Mouse (Mus musculus): ENCODE measurements around the gene Camk1d. TPM values are rescaled to one million over a fixed set of nuclear protein-coding genes. Genes with fewer than 3 reads are reported as not detected.

The Camk1d gene
- total and polyA plus RNA-seq, 3 experiments = 4.6 to 12.4 (median 4.8) TPM

DNA sequence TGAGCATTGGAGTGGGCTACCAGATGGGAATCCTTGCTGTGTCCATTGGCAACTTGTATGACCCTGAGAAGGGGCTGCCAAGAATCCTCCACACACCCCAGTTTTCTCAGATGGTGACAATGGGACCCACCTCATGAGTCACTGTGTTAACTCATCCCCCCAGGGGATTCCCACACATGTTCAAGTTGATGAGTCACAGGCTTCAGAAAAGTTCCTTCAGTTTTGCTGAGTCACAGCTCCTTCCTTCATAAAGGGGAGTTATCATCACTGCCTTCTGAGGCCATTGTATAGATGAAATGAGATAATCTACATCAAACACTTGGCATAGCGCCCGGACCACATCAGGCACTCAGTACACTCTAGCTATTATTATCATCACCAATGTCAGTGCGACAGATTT is 99.4 kb downstream of the Camk1d start (continued):
- TF ChIP-seq ZKSCAN1 (IDR thresholded peaks at IDR 0.05; ENCODE audit: borderline replicate concordance, low read depth, low read length) = no peak
- peak; percentile 47 for TF ChIP-seq CHD2 (IDR thresholded peaks at IDR 0.05; ENCODE audit: low read length)
- no peak for TF ChIP-seq ELF1 (IDR thresholded peaks at IDR 0.05; ENCODE audit: low read depth, low read length)
- 0 out of 2 replicates have a peak, but pooled peaks have one; percentile 49 for TF ChIP-seq KAT2A (IDR thresholded peaks at IDR 0.05; ENCODE audit: insufficient replicate concordance, low read length)
- peak; percentile 74; the same call in 1 of the 2 replicates for TF ChIP-seq MXI1 (IDR thresholded peaks at IDR 0.05; ENCODE audit: low read depth, low read length)
- TF ChIP-seq RAD21 (IDR thresholded peaks at IDR 0.05; ENCODE audit: low read depth, low read length) = no peak
- TF ChIP-seq SMC3 (IDR thresholded peaks at IDR 0.05; ENCODE audit: low read depth, low read length) = 0 out of 2 replicates have a peak, but pooled peaks have one; percentile 4
- peak; percentile 79 for TF ChIP-seq MAX (IDR thresholded peaks at IDR 0.05; ENCODE audit: low read length)

DNA sequence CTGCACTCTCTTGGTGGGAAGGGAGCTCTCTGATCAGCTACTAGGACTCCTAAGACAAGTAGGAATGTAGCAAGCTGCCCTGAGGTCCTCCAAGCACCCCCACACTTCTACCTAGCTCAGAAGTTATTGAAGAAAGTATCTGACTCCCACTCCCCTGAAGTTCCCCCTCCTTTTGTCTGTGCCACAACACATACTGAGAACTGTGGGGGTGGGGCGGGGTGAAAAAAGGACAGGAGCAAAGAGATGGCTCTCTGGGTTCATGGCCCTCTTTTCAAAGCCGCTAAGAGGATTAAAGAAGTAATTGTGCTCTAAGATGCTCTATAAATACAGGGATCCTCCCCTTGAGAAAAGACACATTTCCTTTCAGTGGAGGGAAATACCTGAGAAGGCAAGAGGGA is 100.0 kb downstream of the Camk1d start:
- DNase-seq (ENCODE audit: extremely low read depth) = no peak
- Histone ChIP-seq H3K4me3 (replicated peaks in 1 of 3; ENCODE audit: low read depth in 2 of 3, low read length in 2 of 3, poor library complexity in 1 of 3) (peak overlapping the region in 1 of 3 experiments; percentile 9), H3K4me2 (ENCODE audit: insufficient read depth, low read depth, poor library complexity, severe bottlenecking) (peak overlapping the region; percentile 68), H3K27ac (ENCODE audit: insufficient read depth, low read depth) (peak overlapping the region; percentile 94), H3K9me3 (replicated peaks; ENCODE audit: low read length) (peaks cover 13% of the 10 kb centered on the region), H3K79me2 (replicated peaks; ENCODE audit: control insufficient read depth, extremely low read depth, insufficient read depth, poor library complexity, severe bottlenecking) (no peaks in the 10 kb centered on the region), H3K9ac (ENCODE audit: insufficient read depth, low read depth) (peak overlapping the region; percentile 41), H3K36me3 (replicated peaks in 1 of 2; ENCODE audit: control insufficient read depth in 1 of 2, insufficient read depth in 1 of 2, low read length in 1 of 2) (peaks cover 0 to 19% of the 10 kb centered on the region in 2 experiments), H3K27me3 (replicated peaks) (no peaks in the 10 kb centered on the region), H3K4me1 (ENCODE audit: control insufficient read depth in 1 of 2, insufficient read depth in 2 of 2) (peaks cover 22 to 73% of the 10 kb centered on the region in 2 experiments)
- dilution Hi-C loops (cut with MboI; ENCODE audit: extremely low pct_ligation_motif_present, extremely low pct_unique_long_range_greater_than_20kb, low sequenced_read_pairs) = no loop called here
- TF ChIP-seq MAZ (IDR thresholded peaks at IDR 0.05; ENCODE audit: low read depth, low read length) = no peak; the same call in none of the 2 replicates
- 0 out of 2 replicates have a peak, but pooled peaks have one; percentile 29 for TF ChIP-seq UBTF (IDR thresholded peaks at IDR 0.05; ENCODE audit: low read depth, low read length)
- in situ Hi-C loops (cut with MboI; ENCODE audit: low pct_ligation_motif_present, low pct_unique_long_range_greater_than_20kb, low sequenced_read_pairs) = no loop called here

DNA sequence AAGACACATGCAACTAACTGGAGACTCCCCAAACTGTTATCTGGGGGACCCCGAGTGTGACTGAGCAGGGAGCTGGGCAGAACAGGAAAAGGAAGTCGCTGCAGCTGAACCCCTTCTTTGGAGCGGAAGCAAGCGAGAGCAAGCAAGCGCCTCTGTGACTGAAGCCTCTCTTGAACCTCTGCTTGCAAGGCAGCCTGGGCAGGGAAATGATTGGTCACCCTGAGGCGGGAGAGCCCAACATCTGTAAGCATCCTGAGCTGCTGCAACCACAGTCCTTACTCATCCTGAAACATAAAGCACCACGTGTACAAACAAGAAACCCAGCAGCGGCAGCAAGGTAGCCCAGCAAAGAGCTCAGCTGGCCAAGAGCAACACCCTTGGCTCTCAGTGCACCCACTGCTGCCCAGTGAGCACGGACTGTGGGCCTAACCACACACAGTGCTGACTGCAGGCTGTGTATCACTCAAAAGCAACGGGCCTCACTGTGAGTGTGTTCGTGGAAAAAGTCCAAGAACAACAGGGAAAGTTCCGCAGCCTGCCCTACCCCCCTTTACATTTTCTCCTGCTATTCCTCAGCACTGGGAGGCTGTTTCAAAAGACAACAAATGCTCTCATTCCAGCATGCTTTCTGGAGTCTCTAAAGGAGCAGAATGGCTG is 100.5 kb downstream of the Camk1d start:
- DNase-seq (ENCODE audit: extremely low read depth) = peak; percentile 89
- peak overlapping the region; percentile 68 for H3K4me2 ChIP-seq (ENCODE audit: insufficient read depth, low read depth, poor library complexity, severe bottlenecking)
- peak; percentile 84 for TF ChIP-seq USF1 (IDR thresholded peaks at IDR 0.05; ENCODE audit: low read depth, low read length)
- TF ChIP-seq MEF2A (IDR thresholded peaks at IDR 0.05; ENCODE audit: borderline replicate concordance, low read depth, low read length) = no peak
- TF ChIP-seq MAFK (IDR thresholded peaks at IDR 0.05; ENCODE audit: insufficient replicate concordance, low read length) = no peak; the same call in 1 of the 2 replicates
- peak; percentile 91 for TF ChIP-seq TCF12 (IDR thresholded peaks at IDR 0.05; ENCODE audit: low read depth, low read length)
- TF ChIP-seq ZMIZ1 (IDR thresholded peaks at IDR 0.05; ENCODE audit: low read depth, low read length) = no peak
- TF ChIP-seq USF2 (conservative IDR thresholded peaks at IDR 0.05; ENCODE audit: low read depth, low read length) = peak; percentile 75
- TF ChIP-seq IRF4 (IDR thresholded peaks at IDR 0.05; ENCODE audit: low read depth, low read length) = peak; percentile 99
- TF ChIP-seq CHD1 (IDR thresholded peaks at IDR 0.05; ENCODE audit: low read depth, low read length) = no peak
- TF ChIP-seq ETS1 (conservative IDR thresholded peaks at IDR 0.05; ENCODE audit: low read depth, low read length) = peak; percentile 97
- TF ChIP-seq KAT2A (IDR thresholded peaks at IDR 0.05; ENCODE audit: insufficient replicate concordance, low read length) = no peak
- peak; percentile 92 for TF ChIP-seq SIN3A (IDR thresholded peaks at IDR 0.05; ENCODE audit: low read length)
- TF ChIP-seq POLR2AphosphoS2 (IDR thresholded peaks at IDR 0.05; ENCODE audit: low read depth, low read length) = no peak
- TF ChIP-seq UBTF (IDR thresholded peaks at IDR 0.05; ENCODE audit: low read depth, low read length) = no peak
- TF ChIP-seq JUND (conservative IDR thresholded peaks at IDR 0.05; ENCODE audit: low read depth, low read length) = peak; percentile 86
- no peak for TF ChIP-seq PAX5 (IDR thresholded peaks at IDR 0.05; ENCODE audit: low read length)
- TF ChIP-seq JUN (IDR thresholded peaks at IDR 0.05; ENCODE audit: insufficient read depth, low read depth, low read length) = peak; percentile 58; the same call in 1 of the 2 replicates
- TF ChIP-seq ELF1 (IDR thresholded peaks at IDR 0.05; ENCODE audit: low read depth, low read length) = peak; percentile 54
- TF ChIP-seq RCOR1 (conservative IDR thresholded peaks at IDR 0.05; ENCODE audit: low read depth, low read length) = peak; percentile 70; the same call in 1 of the 2 replicates
- TF ChIP-seq MXI1 (IDR thresholded peaks at IDR 0.05; ENCODE audit: low read depth, low read length) = peak; percentile 88
- peak; percentile 46; the same call in 1 of the 2 replicates for TF ChIP-seq CHD2 (IDR thresholded peaks at IDR 0.05; ENCODE audit: low read length)
- peak; percentile 45; the same call in 1 of the 2 replicates for TF ChIP-seq MAZ (IDR thresholded peaks at IDR 0.05; ENCODE audit: low read depth, low read length)
- TF ChIP-seq HCFC1 (IDR thresholded peaks at IDR 0.05; ENCODE audit: low read depth, low read length) = peak; percentile 21; the same call in 1 of the 2 replicates
- TF ChIP-seq NELFE (IDR thresholded peaks at IDR 0.05; ENCODE audit: low read depth, low read length) = no peak

More for the DNA sequence above, 100.5 kb downstream of the Camk1d start:
- H3K9me3 ChIP-seq (replicated peaks; ENCODE audit: low read length) = peaks cover 13% of the 10 kb centered on the region
- peak overlapping the region; percentile 94 for H3K27ac ChIP-seq (ENCODE audit: insufficient read depth, low read depth)
- peak overlapping the region in 1 of 3 experiments; percentile 9 for H3K4me3 ChIP-seq (replicated peaks in 1 of 3; ENCODE audit: low read depth in 2 of 3, low read length in 2 of 3, poor library complexity in 1 of 3)
- no peaks in the 10 kb centered on the region for H3K27me3 ChIP-seq (replicated peaks)
- dilution Hi-C loops (cut with MboI; ENCODE audit: extremely low pct_ligation_motif_present, extremely low pct_unique_long_range_greater_than_20kb, low sequenced_read_pairs) = no loop called here
- no peaks in the 10 kb centered on the region for H3K79me2 ChIP-seq (replicated peaks; ENCODE audit: control insufficient read depth, extremely low read depth, insufficient read depth, poor library complexity, severe bottlenecking)
- H3K4me1 ChIP-seq (ENCODE audit: control insufficient read depth in 1 of 2, insufficient read depth in 2 of 2) = peaks cover 20 to 70% of the 10 kb centered on the region in 2 experiments
- in situ Hi-C loops (cut with MboI; ENCODE audit: low pct_ligation_motif_present, low pct_unique_long_range_greater_than_20kb, low sequenced_read_pairs) = no loop called here
- peak overlapping the region; percentile 41 for H3K9ac ChIP-seq (ENCODE audit: insufficient read depth, low read depth)
- H3K36me3 ChIP-seq (replicated peaks in 1 of 2; ENCODE audit: control insufficient read depth in 1 of 2, insufficient read depth in 1 of 2, low read length in 1 of 2) = peaks cover 0 to 20% of the 10 kb centered on the region in 2 experiments
